Mouse (Mus musculus): ENCODE data around the gene Srgap2. TPM values are rescaled to one million over a fixed set of nuclear protein-coding genes. Genes with fewer than 3 reads are reported as not detected.
"Not testable (repeated sequence)": the region's sequence is repeated elsewhere in the genome, so short reads cannot be mapped to it uniquely, and the experiment has no call there.

The Srgap2 gene
- polyA plus RNA-seq, 1 experiment from 2014 or later = 20.8 TPM

GRCm38 (mm10) chr1:131252516-131253250 is 274.5 kb downstream of the Srgap2 start:
- not testable (repeated sequence) for H3K36me3 ChIP-seq (ENCODE audit: control insufficient read depth, insufficient read depth, low read length); H3K4me1 ChIP-seq (ENCODE audit: control insufficient read depth, insufficient read depth, low read length); H3K9me3 ChIP-seq (ENCODE audit: control insufficient read depth, low read length); H3K4me3 ChIP-seq (ENCODE audit: low read length); H3K4me2 ChIP-seq (replicated peaks; ENCODE audit: low read depth, low read length); H3K27me3 ChIP-seq (ENCODE audit: control insufficient read depth, insufficient read depth, low read length); ATAC-seq (ENCODE audit: low FRiP score, low TSS enrichment); H3K9ac ChIP-seq (ENCODE audit: low read depth, low read length); H3K27ac ChIP-seq (ENCODE audit: low read depth, low read length)
- WGBS = 83% methylated on average over 7 of the region's 7 CpGs

GRCm38 (mm10) chr1:131246433-131247395 is 280.4 kb downstream of the Srgap2 start:
- WGBS = 7% methylated on average over 7 of the region's 7 CpGs
- Histone ChIP-seq H3K27me3 (ENCODE audit: control insufficient read depth, insufficient read depth, low read length) (peaks cover 26% of the 10 kb centered on the region), H3K36me3 (ENCODE audit: control insufficient read depth, insufficient read depth, low read length) (no peaks in the 10 kb centered on the region), H3K4me3 (ENCODE audit: low read length) (peak overlapping the region; percentile 9), H3K4me1 (ENCODE audit: control insufficient read depth, insufficient read depth, low read length) (peaks cover 13% of the 10 kb centered on the region), H3K9ac (ENCODE audit: low read depth, low read length) (no peak overlapping the region), H3K4me2 (replicated peaks; ENCODE audit: low read depth, low read length) (no peak overlapping the region; the same call in 1 of the 2 replicates), H3K9me3 (ENCODE audit: control insufficient read depth, low read length) (no peaks in the 10 kb centered on the region), H3K27ac (ENCODE audit: low read depth, low read length) (no peak overlapping the region)
- no peak for ATAC-seq (ENCODE audit: low FRiP score, low TSS enrichment)

- no peak overlapping the region for H3K9ac ChIP-seq (ENCODE audit: low read depth, low read length)
- H3K4me3 ChIP-seq (ENCODE audit: low read length) = peak overlapping the region; percentile 68
- peak overlapping the region; percentile 99 for H3K4me2 ChIP-seq (replicated peaks; ENCODE audit: low read depth, low read length)
- peaks cover 13% of the 10 kb centered on the region for H3K4me1 ChIP-seq (ENCODE audit: control insufficient read depth, insufficient read depth, low read length)
- 7% methylated on average over 9 of the region's 9 CpGs for WGBS
- ATAC-seq (ENCODE audit: low FRiP score, low TSS enrichment) = peak; percentile 63
- H3K36me3 ChIP-seq (ENCODE audit: control insufficient read depth, insufficient read depth, low read length) = no peaks in the 10 kb centered on the region
- no peak overlapping the region for H3K27ac ChIP-seq (ENCODE audit: low read depth, low read length)
- no peaks in the 10 kb centered on the region for H3K9me3 ChIP-seq (ENCODE audit: control insufficient read depth, low read length)
- peaks cover 26% of the 10 kb centered on the region for H3K27me3 ChIP-seq (ENCODE audit: control insufficient read depth, insufficient read depth, low read length)
Observed at GRCm38 (mm10) chr1:131245926-131246325, 281.2 kb downstream of the Srgap2 start.

GRCm38 (mm10) chr1:131245089-131245856 is 281.9 kb downstream of the Srgap2 start, which contains the start of gene Rassf5:
Gene Rassf5 (minus strand): TSS chr1:131245258.
- peak; percentile 70 for ATAC-seq (ENCODE audit: low FRiP score, low TSS enrichment)
- H3K9me3 ChIP-seq (ENCODE audit: control insufficient read depth, low read length) = no peaks in the 10 kb centered on the region
- peak within 1 kb of the TSS; percentile 66 for H3K9ac ChIP-seq (ENCODE audit: low read depth, low read length)
- no peaks in the 10 kb centered on the region for H3K36me3 ChIP-seq (ENCODE audit: control insufficient read depth, insufficient read depth, low read length)
- peaks cover 13% of the 10 kb centered on the region for H3K4me1 ChIP-seq (ENCODE audit: control insufficient read depth, insufficient read depth, low read length)
- H3K4me2 ChIP-seq (replicated peaks; ENCODE audit: low read depth, low read length) = peak within 1 kb of the TSS; percentile 99
- peak within 1 kb of the TSS; percentile 68 for H3K4me3 ChIP-seq (ENCODE audit: low read length)
- H3K27ac ChIP-seq (ENCODE audit: low read depth, low read length) = no peak within 1 kb of the TSS
- 1% methylated on average over 40 of the region's 60 CpGs for WGBS
- H3K27me3 ChIP-seq (ENCODE audit: control insufficient read depth, insufficient read depth, low read length) = peaks cover 26% of the 10 kb centered on the region

DNA sequence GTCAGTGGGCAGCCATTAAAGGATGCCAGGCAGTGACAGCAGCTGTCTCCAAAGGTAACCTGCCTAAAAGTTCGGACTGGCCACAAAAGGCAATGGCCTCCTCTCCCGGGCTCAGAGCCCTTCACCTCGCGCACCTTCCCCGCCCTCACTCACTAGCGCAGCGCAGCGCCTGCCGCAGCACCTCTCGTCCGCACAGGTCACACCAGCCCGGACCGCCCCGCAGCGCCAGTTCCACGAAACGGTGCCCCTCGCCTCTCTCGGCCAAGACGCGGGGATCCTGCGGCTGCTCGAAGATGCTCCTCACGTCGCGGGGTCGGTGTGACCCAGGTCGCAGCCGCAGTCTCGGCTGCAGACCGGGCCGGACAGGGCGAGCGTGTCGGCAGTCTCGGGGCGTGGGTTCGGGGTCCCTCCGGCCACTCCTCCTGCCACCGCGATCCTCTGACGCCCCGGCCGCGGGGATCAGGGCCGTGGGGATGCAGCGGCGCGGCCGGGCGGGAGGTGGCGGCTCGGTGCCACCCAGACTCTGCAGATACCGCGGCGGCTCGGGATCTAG is 282.5 kb downstream of the Srgap2 start:
- Histone ChIP-seq H3K4me3 (ENCODE audit: low read length) (peak overlapping the region; percentile 68), H3K9ac (ENCODE audit: low read depth, low read length) (peak overlapping the region; percentile 66), H3K4me2 (replicated peaks; ENCODE audit: low read depth, low read length) (peak overlapping the region; percentile 99), H3K27me3 (ENCODE audit: control insufficient read depth, insufficient read depth, low read length) (peaks cover 26% of the 10 kb centered on the region), H3K36me3 (ENCODE audit: control insufficient read depth, insufficient read depth, low read length) (no peaks in the 10 kb centered on the region), H3K27ac (ENCODE audit: low read depth, low read length) (no peak overlapping the region), H3K9me3 (ENCODE audit: control insufficient read depth, low read length) (no peaks in the 10 kb centered on the region), H3K4me1 (ENCODE audit: control insufficient read depth, insufficient read depth, low read length) (peaks cover 13% of the 10 kb centered on the region)
- under 1% methylated on average over 53 of the region's 57 CpGs for WGBS
- ATAC-seq (ENCODE audit: low FRiP score, low TSS enrichment) = peak; percentile 40; the same call in 1 of the 2 replicates

DNA sequence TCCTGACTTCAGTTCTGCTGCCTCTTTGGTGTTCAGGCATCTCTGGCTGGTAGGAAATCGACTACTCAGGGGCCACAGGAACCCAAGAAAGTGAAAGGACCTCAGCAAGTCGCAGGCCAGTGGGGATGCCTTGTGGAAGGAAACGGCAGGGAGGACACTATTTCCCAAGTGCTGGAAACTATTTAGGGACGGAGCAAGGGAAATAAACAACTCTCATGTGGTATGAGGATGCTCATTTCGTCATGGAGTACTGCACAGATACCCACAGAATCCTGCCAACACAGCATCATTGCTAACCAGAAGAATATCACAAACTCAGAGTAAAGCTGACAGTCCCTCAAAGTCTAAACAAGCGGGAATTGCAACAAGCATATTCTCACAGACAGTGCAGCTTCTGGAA is 284.2 kb downstream of the Srgap2 start:
- H3K4me2 ChIP-seq (replicated peaks; ENCODE audit: low read depth, low read length) = no peak overlapping the region
- peaks cover 17% of the 10 kb centered on the region for H3K4me1 ChIP-seq (ENCODE audit: control insufficient read depth, insufficient read depth, low read length)
- peaks cover 21% of the 10 kb centered on the region for H3K27me3 ChIP-seq (ENCODE audit: control insufficient read depth, insufficient read depth, low read length)
- H3K9me3 ChIP-seq (ENCODE audit: control insufficient read depth, low read length) = no peaks in the 10 kb centered on the region
- no peak overlapping the region for H3K9ac ChIP-seq (ENCODE audit: low read depth, low read length)
- H3K36me3 ChIP-seq (ENCODE audit: control insufficient read depth, insufficient read depth, low read length) = no peaks in the 10 kb centered on the region
- ATAC-seq (ENCODE audit: low FRiP score, low TSS enrichment) = no peak
- H3K27ac ChIP-seq (ENCODE audit: low read depth, low read length) = no peak overlapping the region
- 52% methylated on average over 6 of the region's 6 CpGs for WGBS
- H3K4me3 ChIP-seq (ENCODE audit: low read length) = no peak overlapping the region

DNA sequence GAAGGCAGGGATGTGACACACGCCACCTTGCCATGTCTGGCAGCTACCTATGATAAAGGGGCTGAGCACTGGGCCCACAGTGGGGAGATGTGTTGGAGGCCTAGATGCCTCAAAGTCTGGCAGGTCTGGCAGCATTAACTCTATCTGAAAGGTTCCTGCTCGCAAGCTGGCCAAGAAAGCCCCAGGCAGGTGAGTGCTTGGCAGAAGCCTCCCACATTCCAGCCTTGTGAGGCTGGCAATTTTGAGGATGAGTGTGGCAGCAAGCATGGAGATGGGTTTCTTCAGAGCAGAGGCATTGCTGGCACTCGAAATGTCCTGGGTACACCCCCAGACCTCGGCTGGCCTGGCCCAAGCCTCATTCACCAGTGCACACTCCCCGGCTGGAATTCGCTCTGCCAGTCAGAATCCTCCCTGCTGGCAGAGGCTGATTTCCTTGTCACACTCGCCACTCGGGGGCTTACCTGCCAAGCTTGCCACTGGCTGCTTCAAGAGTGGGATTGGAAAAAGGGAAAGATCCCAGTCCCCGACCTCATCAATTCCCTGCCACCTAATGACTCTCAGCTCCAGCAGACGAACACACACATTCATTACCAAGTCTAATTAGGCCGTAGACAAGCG is 287.5 kb downstream of the Srgap2 start:
- H3K27me3 ChIP-seq (ENCODE audit: control insufficient read depth, insufficient read depth, low read length) = peaks cover 16% of the 10 kb centered on the region
- no peak overlapping the region for H3K27ac ChIP-seq (ENCODE audit: low read depth, low read length)
- no peaks in the 10 kb centered on the region for H3K36me3 ChIP-seq (ENCODE audit: control insufficient read depth, insufficient read depth, low read length)
- ATAC-seq (ENCODE audit: low FRiP score, low TSS enrichment) = no peak
- H3K4me2 ChIP-seq (replicated peaks; ENCODE audit: low read depth, low read length) = no peak overlapping the region
- 59% methylated on average over 12 of the region's 12 CpGs for WGBS
- H3K4me3 ChIP-seq (ENCODE audit: low read length) = no peak overlapping the region
- 0 out of 2 replicates have a peak, but pooled peaks cover 4% of the 10 kb centered on the region for H3K4me1 ChIP-seq (ENCODE audit: control insufficient read depth, insufficient read depth, low read length)
- no peaks in the 10 kb centered on the region for H3K9me3 ChIP-seq (ENCODE audit: control insufficient read depth, low read length)
- no peak overlapping the region for H3K9ac ChIP-seq (ENCODE audit: low read depth, low read length)

DNA sequence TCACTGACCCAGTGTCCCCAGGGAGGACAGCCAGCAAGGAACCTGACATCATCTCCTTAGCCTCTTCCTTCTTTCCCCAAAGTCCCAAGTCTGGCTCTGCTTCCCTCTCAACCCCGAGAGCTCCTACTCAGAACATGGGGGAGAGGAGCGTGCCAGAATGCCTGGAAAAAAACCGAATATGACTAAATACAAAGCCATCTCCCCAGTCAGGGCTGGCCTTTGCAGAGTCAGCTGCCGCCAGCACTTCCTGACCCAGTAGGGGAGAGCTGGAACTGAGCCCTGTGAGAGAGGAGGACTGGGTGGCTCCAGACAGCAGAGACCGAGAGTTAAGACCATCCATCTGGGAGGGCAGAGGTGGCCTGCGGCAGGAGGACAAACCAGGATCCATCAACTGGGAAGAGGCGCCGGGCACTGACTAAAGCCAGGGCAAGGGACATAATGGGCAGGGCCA is 288.2 kb downstream of the Srgap2 start:
- H3K9me3 ChIP-seq (ENCODE audit: control insufficient read depth, low read length) = no peaks in the 10 kb centered on the region
- no peak overlapping the region for H3K4me2 ChIP-seq (replicated peaks; ENCODE audit: low read depth, low read length)
- 62% methylated on average over 8 of the region's 8 CpGs for WGBS
- H3K36me3 ChIP-seq (ENCODE audit: control insufficient read depth, insufficient read depth, low read length) = no peaks in the 10 kb centered on the region
- ATAC-seq (ENCODE audit: low FRiP score, low TSS enrichment) = peak; percentile 51; the same call in 1 of the 2 replicates
- H3K4me1 ChIP-seq (ENCODE audit: control insufficient read depth, insufficient read depth, low read length) = 0 out of 2 replicates have a peak, but pooled peaks cover 4% of the 10 kb centered on the region
- peaks cover 9% of the 10 kb centered on the region for H3K27me3 ChIP-seq (ENCODE audit: control insufficient read depth, insufficient read depth, low read length)
- H3K9ac ChIP-seq (ENCODE audit: low read depth, low read length) = no peak overlapping the region
- no peak overlapping the region for H3K27ac ChIP-seq (ENCODE audit: low read depth, low read length)
- no peak overlapping the region for H3K4me3 ChIP-seq (ENCODE audit: low read length)
